Mouse (Mus musculus) stomach, embryonic 14.5 days (tissue): Measurements from ENCODE around the gene Mecom. TPM values are rescaled to one million over a fixed set of nuclear protein-coding genes. Genes with fewer than 3 reads are reported as not detected.
A peak's percentile ranks its signal among the peaks of the same experiment; 100 is the strongest.

Source experiments
- ATAC-seq: fragments of 200-750 bp; cut with Nextera tagmentation; 2 replicates; pipeline ENCODE4 v1.8.0; 2017; ENCODE audit warnings: low read depth, moderate TSS enrichment; ENCODE audit not compliant: insufficient number of reproducible peaks, insufficient read depth, low FRiP score
- H3K27ac ChIP-seq: fragments of 300-500 bp; sonication (generic); 2 replicates; pipeline ENCODE4 v1.5.1; 2014; ENCODE audit warnings: mild to moderate bottlenecking, low read length, moderate library complexity, mixed read lengths
- H3K27me3 ChIP-seq: fragments of 300-500 bp; sonication (generic); 2 replicates; pipeline ENCODE4 v1.6.1; 2014; ENCODE audit warnings: low read length, control low read depth, mixed read lengths; ENCODE audit not compliant: control insufficient read depth, insufficient read depth
- H3K36me3 ChIP-seq: fragments of 300-500 bp; sonication (generic); 2 replicates; pipeline ENCODE4 v1.6.1; 2014; ENCODE audit warnings: mild to moderate bottlenecking, control low read depth, low read length, moderate library complexity, mixed read lengths; ENCODE audit not compliant: control insufficient read depth, insufficient read depth
- H3K4me1 ChIP-seq: fragments of 300-500 bp; sonication (generic); 2 replicates; pipeline ENCODE4 v1.6.1; 2014; ENCODE audit warnings: low read length, control low read depth, mixed read lengths; ENCODE audit not compliant: control insufficient read depth, insufficient read depth
- H3K4me2 ChIP-seq: fragments of 300-500 bp; sonication (generic); replicated peaks from 2 replicates; pipeline ENCODE4 v1.6.1; 2014; ENCODE audit warnings: low read depth, low read length, control low read depth
- H3K4me3 ChIP-seq: fragments of 300-500 bp; sonication (generic); 2 replicates; pipeline ENCODE4 v1.5.1; 2014; ENCODE audit warnings: low read depth, low read length, control low read depth
- H3K9ac ChIP-seq: fragments of 300-500 bp; sonication (generic); replicated peaks from 2 replicates; pipeline ENCODE4 v1.6.1; 2014; ENCODE audit warnings: low read depth, mild to moderate bottlenecking, control low read depth, low read length, moderate library complexity, mixed read lengths
- H3K9me3 ChIP-seq: fragments of 300-500 bp; sonication (generic); 2 replicates; pipeline ENCODE4 v1.6.1; 2016; ENCODE audit warnings: low read depth, low read length, control low read depth; ENCODE audit not compliant: control insufficient read depth
- WGBS: fragments of 180-500 bp; shearing (Covaris S2); extraction: QIAGEN DNeasy Blood & Tissue Kit; methylation state at CpG from one replicate; pipeline ENCODE4 v1.1.7; 2014; 5-methylcytosine and 5-hydroxymethylcytosine counted together
- polyA plus RNA-seq: library from polyadenylated mRNA; unstranded; fragments of >200 nt; fragmentation: Nextera tagmentation; extraction: Ambion mirVana; gene quantifications from 2 replicates; pipeline ENCODE4 v1.2.1, GENCODE M21; 2014

Mecom gene
- polyA plus RNA-seq, 1 experiment from 2014 or later: 101 TPM

DNA sequence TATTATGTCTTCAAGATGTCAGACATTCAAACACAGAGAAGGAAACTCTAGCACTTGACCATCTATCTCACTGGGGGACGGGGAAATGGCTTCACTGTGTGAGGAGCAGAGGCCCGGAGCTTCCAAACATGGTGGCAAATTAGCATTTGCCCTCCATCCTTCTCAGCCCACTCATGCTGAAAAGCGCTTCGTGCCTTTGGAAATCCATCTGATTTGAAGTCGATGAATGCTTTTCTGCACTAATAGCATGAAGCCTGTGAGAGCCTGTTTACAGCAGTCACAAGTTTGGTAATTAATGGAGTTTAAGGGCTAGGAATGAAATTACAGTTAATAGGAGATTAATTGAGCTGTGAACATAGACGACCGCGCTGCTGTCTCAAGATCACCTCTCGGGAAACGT lies 270.2 kb downstream of the Mecom start:
- Histone ChIP-seq H3K9ac (no peak overlapping the region), H3K4me3 (no peak overlapping the region), H3K9me3 (no peaks in the 10 kb centered on the region), H3K4me2 (no peak overlapping the region), H3K36me3 (no peaks in the 10 kb centered on the region), H3K4me1 (0 out of 2 replicates have a peak, but pooled peaks cover 3% of the 10 kb centered on the region), H3K27me3 (no peaks in the 10 kb centered on the region), H3K27ac (no peak overlapping the region)
- no peak for ATAC-seq
- 79% methylated on average over 10 of the region's 10 CpGs for WGBS

DNA sequence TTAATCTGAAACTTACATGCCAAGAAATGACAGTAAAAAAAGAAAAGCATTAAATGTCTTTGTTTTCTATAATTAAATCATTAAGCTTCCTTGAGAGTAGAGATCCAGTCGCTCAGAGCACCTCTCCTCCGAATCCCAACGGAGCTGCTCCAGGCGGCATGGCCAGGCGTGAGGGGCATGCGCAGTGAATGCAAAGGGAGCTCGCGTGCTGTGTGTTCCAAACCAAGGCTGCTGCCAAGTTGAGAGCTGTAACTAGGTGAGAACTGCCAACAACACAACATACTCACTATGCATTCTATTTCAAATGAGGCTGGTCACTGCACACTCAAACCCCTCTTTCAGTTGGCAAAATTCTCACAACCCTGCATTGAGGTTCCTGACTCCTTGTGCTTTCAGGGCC lies 271.7 kb downstream of the Mecom start:
- H3K9me3 ChIP-seq: no peaks in the 10 kb centered on the region
- H3K4me2 ChIP-seq: no peak overlapping the region
- H3K36me3 ChIP-seq: no peaks in the 10 kb centered on the region
- H3K27me3 ChIP-seq: no peaks in the 10 kb centered on the region
- no peak overlapping the region for H3K9ac ChIP-seq
- 0 out of 2 replicates have a peak, but pooled peaks cover 3% of the 10 kb centered on the region for H3K4me1 ChIP-seq
- no peak overlapping the region for H3K27ac ChIP-seq
- H3K4me3 ChIP-seq: no peak overlapping the region
- 94% methylated on average over 8 of the region's 8 CpGs for WGBS
- ATAC-seq: no peak

DNA sequence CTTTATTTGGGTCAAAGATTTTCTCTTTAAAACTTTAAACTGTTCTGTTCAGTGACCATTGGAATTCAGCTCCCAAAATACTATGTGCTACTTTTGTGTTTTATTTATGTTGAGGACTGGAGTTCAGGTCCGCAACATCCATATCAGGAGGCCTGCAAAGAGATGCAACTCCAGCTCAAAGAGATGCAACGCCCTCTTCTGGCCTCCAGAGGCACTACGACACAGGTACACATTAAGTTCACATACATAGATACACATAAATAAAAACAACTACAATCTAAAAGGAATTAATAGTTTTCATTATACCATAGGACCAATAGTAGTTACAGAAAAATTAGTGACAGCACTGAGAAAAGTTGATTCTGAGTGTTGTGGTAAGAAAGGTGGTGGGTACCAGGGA lies 278.6 kb downstream of the Mecom start:
- WGBS: 76% methylated on average over 3 of the region's 3 CpGs

DNA sequence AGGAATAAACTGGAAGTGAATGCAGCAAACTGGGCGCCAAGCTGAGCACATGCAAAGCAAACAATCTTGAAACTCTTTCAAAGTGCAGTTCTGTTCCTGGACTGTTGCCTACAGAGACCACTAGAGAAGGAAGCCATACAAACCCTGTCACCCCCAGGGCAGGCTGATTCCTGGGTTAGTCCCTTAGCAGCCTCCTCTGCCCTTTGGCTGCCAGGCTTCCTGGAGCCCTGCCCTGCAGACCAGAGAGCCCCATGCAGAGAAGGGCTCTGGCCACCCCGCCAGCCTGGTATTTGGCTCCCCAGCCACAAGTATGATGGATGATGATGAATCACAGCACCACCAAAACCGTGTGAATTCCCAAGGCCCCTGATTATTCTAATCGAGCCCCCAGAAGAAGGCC lies 286.9 kb downstream of the Mecom start:
- no peak overlapping the region for H3K4me3 ChIP-seq
- H3K36me3 ChIP-seq: no peaks in the 10 kb centered on the region
- ATAC-seq: no peak
- H3K4me2 ChIP-seq: no peak overlapping the region
- H3K27ac ChIP-seq: peak overlapping the region; percentile 30; the same call in 1 of the 2 replicates
- 34% methylated on average over 4 of the region's 4 CpGs for WGBS
- peaks cover 2% of the 10 kb centered on the region; the same call in 1 of the 2 replicates for H3K4me1 ChIP-seq
- H3K27me3 ChIP-seq: no peaks in the 10 kb centered on the region
- H3K9ac ChIP-seq: no peak overlapping the region
- no peaks in the 10 kb centered on the region for H3K9me3 ChIP-seq

More for the DNA sequence above, 278.6 kb downstream of the Mecom start:
- H3K36me3 ChIP-seq: no peaks in the 10 kb centered on the region
- no peak overlapping the region for H3K4me2 ChIP-seq
- H3K4me1 ChIP-seq: no peaks in the 10 kb centered on the region
- H3K27ac ChIP-seq: no peak overlapping the region
- H3K4me3 ChIP-seq: no peak overlapping the region
- ATAC-seq: no peak
- H3K9me3 ChIP-seq: no peaks in the 10 kb centered on the region
- H3K9ac ChIP-seq: no peak overlapping the region
- H3K27me3 ChIP-seq: no peaks in the 10 kb centered on the region

DNA sequence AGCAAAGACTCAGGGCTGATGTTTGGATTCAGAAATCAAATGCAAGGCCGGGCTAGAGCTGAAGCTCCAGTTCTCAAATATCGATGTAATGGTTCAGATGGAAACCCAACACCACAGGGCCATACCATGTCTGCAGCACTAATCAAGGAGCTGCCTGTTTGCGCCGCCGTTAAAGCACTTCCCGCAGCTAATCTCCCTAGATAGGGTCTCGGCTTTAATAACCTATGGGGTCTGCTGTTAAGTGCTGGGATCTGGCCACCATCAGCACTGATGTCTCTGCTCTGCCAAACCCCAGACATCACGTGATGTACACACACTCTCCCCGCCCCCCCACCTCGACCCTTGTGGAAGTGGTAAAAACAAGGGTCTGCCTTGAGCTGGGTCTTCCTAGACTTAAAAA lies 289.4 kb downstream of the Mecom start:
- Histone ChIP-seq H3K36me3 (no peaks in the 10 kb centered on the region), H3K4me2 (no peak overlapping the region), H3K9ac (no peak overlapping the region), H3K9me3 (no peaks in the 10 kb centered on the region), H3K4me1 (peaks cover 5% of the 10 kb centered on the region; the same call in 1 of the 2 replicates), H3K27me3 (no peaks in the 10 kb centered on the region), H3K4me3 (no peak overlapping the region), H3K27ac (no peak overlapping the region)
- 24% methylated on average over 10 of the region's 10 CpGs for WGBS
- ATAC-seq: no peak

DNA sequence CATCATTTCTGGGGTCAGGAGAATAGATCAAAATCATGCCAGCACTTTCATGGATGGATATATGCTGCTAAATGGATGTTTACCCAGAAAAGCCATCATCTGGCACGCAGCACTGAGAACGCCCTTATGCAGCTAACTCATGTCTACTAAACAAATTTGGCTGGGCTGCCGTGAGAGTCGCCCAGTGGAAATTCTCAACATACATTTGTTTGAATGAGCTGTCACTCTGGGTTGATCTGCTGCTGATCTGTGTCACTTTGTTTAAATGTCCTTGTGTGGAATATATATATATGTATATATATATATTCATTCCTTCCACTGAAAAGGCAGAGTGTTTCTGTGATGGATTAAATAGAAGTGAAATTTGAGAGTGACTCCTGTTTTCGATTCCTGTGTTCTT lies 290.0 kb downstream of the Mecom start:
- Histone ChIP-seq H3K4me1 (peaks cover 5% of the 10 kb centered on the region; the same call in 1 of the 2 replicates), H3K27ac (no peak overlapping the region), H3K9me3 (no peaks in the 10 kb centered on the region), H3K4me3 (no peak overlapping the region), H3K27me3 (no peaks in the 10 kb centered on the region), H3K9ac (no peak overlapping the region), H3K4me2 (no peak overlapping the region), H3K36me3 (no peaks in the 10 kb centered on the region)
- 27% methylated on average over 5 of the region's 5 CpGs for WGBS
- ATAC-seq: no peak

DNA sequence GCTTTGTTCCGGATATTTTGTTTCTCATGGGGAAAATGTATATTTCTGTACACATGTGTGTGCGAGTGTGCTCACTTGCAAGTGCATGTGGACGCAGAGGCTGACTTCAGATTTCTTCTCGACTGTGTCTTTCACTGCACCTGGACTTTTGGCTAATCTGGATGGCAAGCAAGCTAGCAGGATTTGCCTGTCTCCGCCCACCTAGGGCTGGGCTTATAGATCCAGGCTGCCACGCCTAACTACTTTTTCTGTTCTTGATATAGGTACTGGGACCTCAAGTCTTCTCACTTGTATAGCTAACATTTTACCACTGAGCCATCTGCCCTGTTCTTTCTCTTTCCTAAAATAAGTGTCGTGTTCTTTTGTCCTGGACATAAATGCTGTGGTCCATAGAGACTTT lies 290.9 kb downstream of the Mecom start:
- Histone ChIP-seq H3K36me3 (no peaks in the 10 kb centered on the region), H3K9ac (no peak overlapping the region), H3K4me3 (no peak overlapping the region), H3K27ac (no peak overlapping the region), H3K9me3 (no peaks in the 10 kb centered on the region), H3K4me1 (peaks cover 5% of the 10 kb centered on the region; the same call in 1 of the 2 replicates), H3K27me3 (no peaks in the 10 kb centered on the region), H3K4me2 (no peak overlapping the region)
- WGBS: 78% methylated on average over 7 of the region's 7 CpGs
- ATAC-seq: no peak

DNA sequence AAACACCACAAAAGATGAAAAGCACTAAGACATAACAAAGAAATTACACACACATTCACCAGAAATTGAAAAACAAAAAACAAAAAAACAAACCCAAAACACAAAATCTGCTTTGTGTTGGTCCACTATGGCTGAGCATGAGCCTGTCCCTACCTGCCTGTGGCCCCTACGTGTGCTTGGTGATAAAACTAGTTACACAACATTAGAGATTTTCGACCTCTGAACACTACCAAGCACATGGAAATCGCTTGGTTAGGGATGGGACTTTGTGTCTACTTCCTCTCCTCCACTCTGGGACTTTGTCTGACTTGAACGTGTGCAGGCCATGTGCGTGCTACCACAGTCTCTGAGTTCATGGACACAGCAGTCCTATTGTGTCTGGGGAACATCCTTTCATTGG lies 292.0 kb downstream of the Mecom start:
- H3K9me3 ChIP-seq: no peaks in the 10 kb centered on the region
- H3K4me2 ChIP-seq: no peak overlapping the region
- no peak overlapping the region for H3K9ac ChIP-seq
- H3K27ac ChIP-seq: no peak overlapping the region
- H3K27me3 ChIP-seq: no peaks in the 10 kb centered on the region
- H3K4me1 ChIP-seq: peaks cover 3% of the 10 kb centered on the region; the same call in 1 of the 2 replicates
- no peaks in the 10 kb centered on the region for H3K36me3 ChIP-seq
- H3K4me3 ChIP-seq: no peak overlapping the region
- no peak for ATAC-seq
- 75% methylated on average over 5 of the region's 5 CpGs for WGBS

DNA sequence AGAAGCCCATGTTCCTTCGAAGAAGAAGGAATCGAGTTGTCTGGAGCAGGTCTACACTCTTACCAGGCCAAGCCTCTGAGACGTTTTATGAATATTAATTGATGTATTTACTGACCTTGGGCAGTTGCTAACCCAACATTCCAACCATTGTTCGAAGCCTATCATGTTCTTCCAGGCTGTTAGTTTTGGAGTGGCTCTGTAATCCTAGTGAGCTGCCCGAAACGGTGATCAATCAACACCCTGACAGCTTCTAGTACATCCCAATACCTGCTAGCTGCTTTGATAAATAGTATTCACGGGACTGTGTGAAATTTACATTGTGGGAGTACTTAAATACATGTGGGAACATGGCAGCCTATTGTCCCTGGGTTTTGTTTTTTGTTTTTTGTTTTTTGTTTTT lies 293.4 kb downstream of the Mecom start:
- H3K9ac ChIP-seq: no peak overlapping the region
- no peak overlapping the region for H3K4me2 ChIP-seq
- H3K27me3 ChIP-seq: no peaks in the 10 kb centered on the region
- ATAC-seq: peak; percentile 75; the same call in 1 of the 2 replicates
- no peaks in the 10 kb centered on the region for H3K9me3 ChIP-seq
- no peaks in the 10 kb centered on the region for H3K36me3 ChIP-seq
- WGBS: 31% methylated on average over 7 of the region's 7 CpGs
- no peak overlapping the region for H3K4me3 ChIP-seq
- H3K4me1 ChIP-seq: peaks cover 3% of the 10 kb centered on the region; the same call in 1 of the 2 replicates
- H3K27ac ChIP-seq: no peak overlapping the region
